Mouse (Mus musculus) kidney, adult 2 months (tissue): ENCODE data around the gene Snx14. TPM values are rescaled to one million over a fixed set of nuclear protein-coding genes. Genes with fewer than 3 reads are reported as not detected.

ENCODE experiments used
- DNase-seq: peaks from one replicate; pipeline ENCODE4 v3.0.0; 2021
- H3K27ac ChIP-seq: fragments of 200-500 bp; 2 replicates; pipeline ENCODE4 v1.5.1; 2012; ENCODE audit warnings: low read depth, low read length, control low read depth, inconsistent platforms; ENCODE audit not compliant: insufficient read depth
- H3K27me3 ChIP-seq: fragments of 200-500 bp; replicated peaks from 2 replicates; pipeline ENCODE4 v1.6.1; 2012; ENCODE audit warnings: mild to moderate bottlenecking, moderate library complexity, low read length, inconsistent platforms; ENCODE audit not compliant: control insufficient read depth, insufficient read depth
- H3K36me3 ChIP-seq: fragments of 200-500 bp; 2 replicates; pipeline ENCODE4 v1.6.1; 2012; ENCODE audit warnings: mild to moderate bottlenecking, moderate library complexity, low read length, inconsistent platforms; ENCODE audit not compliant: control insufficient read depth, insufficient read depth
- H3K4me1 ChIP-seq: fragments of 200-500 bp; 2 replicates; pipeline ENCODE4 v1.6.1; 2011; ENCODE audit warnings: low read length; ENCODE audit not compliant: control insufficient read depth, insufficient read depth
- H3K4me3 ChIP-seq: fragments of 200-500 bp; 2 replicates; pipeline ENCODE4 v1.5.1; 2011; ENCODE audit warnings: mild to moderate bottlenecking, low read depth, low read length, control low read depth; ENCODE audit not compliant: insufficient read depth
- CTCF ChIP-seq: fragments of 200-500 bp; conservative IDR thresholded peaks from 2 replicates; pipeline ENCODE4 v1.5.1; 2011; ENCODE audit warnings: low read depth, mild to moderate bottlenecking, control low read depth, low read length, moderate library complexity, mixed read lengths; ENCODE audit not compliant: insufficient read depth, insufficient read length
- POLR2A ChIP-seq: fragments of 200-500 bp; IDR thresholded peaks from one replicate; pipeline ENCODE4 v1.6.1; 2011; ENCODE audit warnings: low read depth, low read length, control low read depth
- WGBS: fragments of 180-500 bp; shearing (Covaris S2); methylation state at CpG from one replicate; pipeline ENCODE4 v1.1.7; 2018; 5-methylcytosine and 5-hydroxymethylcytosine counted together
- polyA plus RNA-seq: library from polyadenylated mRNA; depleted of rRNA; stranded (reverse); fragments of >200 nt; gene quantifications from 2 replicates; pipeline ENCODE4 v1.2.3, GENCODE M21; 2012

Gene Snx14
- polyA plus RNA-seq, 1 experiment: 15.8 TPM

DNA sequence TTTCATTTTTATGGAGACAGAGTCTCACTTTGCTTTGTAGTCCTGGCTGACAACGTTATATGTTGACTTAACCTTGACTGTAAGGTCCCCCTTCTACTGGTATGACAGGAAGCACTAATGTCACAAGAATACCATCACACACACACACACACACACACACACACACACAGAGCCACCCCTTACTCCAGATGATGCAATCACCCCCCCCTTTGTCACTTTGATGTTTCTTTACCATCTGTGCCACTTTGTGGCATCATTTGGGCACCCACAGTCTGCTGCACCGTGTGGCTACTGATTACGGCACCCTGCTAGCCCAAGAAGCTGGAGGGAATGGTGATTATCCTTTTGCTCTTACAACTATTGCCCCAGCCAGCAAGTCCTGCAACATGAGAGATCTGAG is 81.6 kb downstream of the Snx14 start:
- no peak for DNase-seq
- WGBS: 37% methylated on average over 3 of the region's 3 CpGs
- Histone ChIP-seq H3K27ac (no peak overlapping the region), H3K27me3 (no peaks in the 10 kb centered on the region), H3K36me3 (no peaks in the 10 kb centered on the region; the same call in 1 of the 2 replicates), H3K4me3 (no peak overlapping the region), H3K4me1 (no peaks in the 10 kb centered on the region)
- TF ChIP-seq CTCF: no peak
- TF ChIP-seq POLR2A: no peak

DNA sequence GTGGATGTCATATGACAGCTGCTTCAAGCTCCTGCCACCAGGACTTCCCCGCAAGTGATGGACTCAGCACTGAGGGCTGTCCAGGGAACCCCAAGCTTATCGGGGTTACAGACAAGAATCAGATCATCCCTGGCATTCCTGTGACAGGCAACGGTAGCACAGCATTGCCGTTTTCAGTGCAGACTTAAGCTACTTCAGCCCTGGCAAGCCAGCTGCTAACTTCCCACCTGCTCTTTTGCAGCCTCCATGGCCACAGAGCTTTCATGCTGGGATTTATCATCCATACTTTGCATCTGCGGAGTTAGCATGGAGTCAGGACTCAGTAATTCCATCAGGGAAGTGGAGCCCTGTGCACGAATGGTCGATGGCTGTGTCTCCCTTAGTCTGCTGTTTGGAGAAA is 85.3 kb downstream of the Snx14 start:
- no peak overlapping the region for H3K4me3 ChIP-seq
- TF ChIP-seq CTCF (no peak), POLR2A (no peak)
- H3K27me3 ChIP-seq: no peaks in the 10 kb centered on the region
- WGBS: 92% methylated on average over 7 of the region's 7 CpGs
- no peaks in the 10 kb centered on the region for H3K4me1 ChIP-seq
- no peak for DNase-seq
- H3K27ac ChIP-seq: no peak overlapping the region
- no peaks in the 10 kb centered on the region; the same call in 1 of the 2 replicates for H3K36me3 ChIP-seq

DNA sequence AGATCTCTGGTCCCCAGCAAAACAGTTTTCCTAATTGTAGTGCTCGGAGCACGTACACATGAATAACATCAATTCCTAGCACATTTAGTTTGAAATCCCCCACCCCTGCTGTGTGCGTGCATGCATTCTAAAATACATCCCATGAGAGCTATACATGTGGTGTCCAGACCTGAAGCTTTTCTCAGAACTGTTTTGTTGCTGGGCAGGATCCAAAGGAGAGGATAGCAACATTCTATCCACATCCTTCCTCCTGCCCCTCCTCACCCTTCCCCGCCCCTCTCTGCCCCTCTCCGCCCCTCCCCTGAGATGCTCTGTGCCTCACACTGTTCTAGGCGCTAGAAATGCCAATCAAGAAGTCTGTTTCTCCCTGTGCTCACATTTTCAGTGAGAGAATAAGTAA is 86.0 kb downstream of the Snx14 start:
- Histone ChIP-seq H3K4me1 (no peaks in the 10 kb centered on the region), H3K36me3 (no peaks in the 10 kb centered on the region; the same call in 1 of the 2 replicates), H3K4me3 (no peak overlapping the region), H3K27ac (no peak overlapping the region), H3K27me3 (no peaks in the 10 kb centered on the region)
- WGBS: 74% methylated on average over 6 of the region's 6 CpGs
- TF ChIP-seq CTCF (no peak), POLR2A (no peak)
- no peak for DNase-seq

DNA sequence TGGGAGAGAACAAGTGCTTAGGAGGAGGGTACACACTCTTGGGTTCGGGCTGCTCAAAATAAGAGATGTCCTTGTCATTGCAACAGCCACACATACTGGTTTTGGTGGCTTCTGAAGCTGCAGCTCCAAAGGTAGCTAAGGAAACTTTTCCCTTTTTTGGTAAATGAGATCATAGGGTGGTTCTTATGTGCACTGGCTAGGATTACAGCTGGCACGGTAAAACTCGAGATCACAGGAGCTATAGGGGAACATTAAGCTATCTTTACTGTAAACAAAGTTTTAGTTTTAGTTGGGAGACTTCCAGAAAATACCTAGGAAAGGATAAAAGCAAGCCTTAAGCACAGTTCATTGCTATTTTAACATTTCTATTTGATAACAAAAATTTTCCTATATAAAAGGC is 87.6 kb downstream of the Snx14 start:
- no peak for DNase-seq

DNA sequence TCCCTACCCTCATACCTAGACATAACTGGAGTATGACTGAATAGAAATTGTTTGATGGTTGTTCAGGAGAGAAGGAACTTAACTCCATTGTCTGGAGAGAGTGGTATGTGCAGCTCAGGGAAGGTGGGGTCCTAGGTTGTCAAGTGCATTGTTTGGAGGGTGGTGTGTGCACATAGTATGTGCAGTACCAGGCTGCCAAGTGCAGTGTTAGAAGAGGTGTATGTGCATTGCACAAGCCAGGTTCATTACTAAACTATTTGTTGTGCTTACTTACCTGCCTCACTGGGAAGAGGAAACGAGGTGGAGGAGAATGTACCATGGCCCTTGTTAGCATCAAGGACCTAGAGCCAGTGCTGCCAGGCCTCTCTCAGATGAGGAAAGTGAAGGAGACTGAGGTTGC is 88.4 kb downstream of the Snx14 start:
- H3K27me3 ChIP-seq: no peaks in the 10 kb centered on the region
- 74% methylated on average over 1 of the region's 1 CpGs for WGBS
- H3K4me1 ChIP-seq: no peaks in the 10 kb centered on the region
- no peak for TF ChIP-seq CTCF
- TF ChIP-seq POLR2A: no peak
- DNase-seq: no peak
- H3K27ac ChIP-seq: no peak overlapping the region
- H3K36me3 ChIP-seq: no peaks in the 10 kb centered on the region; the same call in 1 of the 2 replicates
- H3K4me3 ChIP-seq: no peak overlapping the region

More for the DNA sequence above, 87.6 kb downstream of the Snx14 start:
- 51% methylated on average over 3 of the region's 3 CpGs for WGBS
- TF ChIP-seq CTCF: no peak
- TF ChIP-seq POLR2A: no peak
- no peak overlapping the region for H3K27ac ChIP-seq
- no peaks in the 10 kb centered on the region for H3K27me3 ChIP-seq
- H3K36me3 ChIP-seq: no peaks in the 10 kb centered on the region; the same call in 1 of the 2 replicates
- H3K4me1 ChIP-seq: no peaks in the 10 kb centered on the region
- no peak overlapping the region for H3K4me3 ChIP-seq

DNA sequence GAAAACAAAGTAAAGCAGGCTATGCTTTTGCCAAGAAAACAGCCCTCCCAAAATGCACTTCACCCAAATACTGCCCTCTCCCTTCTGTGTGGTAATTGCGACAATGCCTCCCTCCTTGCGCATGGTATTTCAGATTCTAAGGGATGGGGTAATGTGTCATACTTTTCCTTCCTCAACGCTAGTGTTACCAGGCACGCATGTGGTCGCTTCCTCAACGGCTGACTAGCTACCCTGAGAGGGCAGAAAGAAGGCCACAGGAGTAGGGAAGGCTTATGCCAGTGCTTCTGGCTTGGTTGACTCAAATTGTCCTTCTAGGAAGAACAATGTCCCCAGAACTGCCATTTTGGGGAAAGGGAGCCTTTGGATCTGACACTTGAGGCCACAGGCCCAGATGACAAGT is 90.1 kb downstream of the Snx14 start:
- 80% methylated on average over 6 of the region's 6 CpGs for WGBS
- H3K4me1 ChIP-seq: no peaks in the 10 kb centered on the region
- TF ChIP-seq POLR2A (no peak), CTCF (no peak)
- H3K27ac ChIP-seq: no peak overlapping the region
- H3K4me3 ChIP-seq: no peak overlapping the region
- DNase-seq: no peak
- no peaks in the 10 kb centered on the region for H3K27me3 ChIP-seq
- H3K36me3 ChIP-seq: no peaks in the 10 kb centered on the region; the same call in 1 of the 2 replicates

DNA sequence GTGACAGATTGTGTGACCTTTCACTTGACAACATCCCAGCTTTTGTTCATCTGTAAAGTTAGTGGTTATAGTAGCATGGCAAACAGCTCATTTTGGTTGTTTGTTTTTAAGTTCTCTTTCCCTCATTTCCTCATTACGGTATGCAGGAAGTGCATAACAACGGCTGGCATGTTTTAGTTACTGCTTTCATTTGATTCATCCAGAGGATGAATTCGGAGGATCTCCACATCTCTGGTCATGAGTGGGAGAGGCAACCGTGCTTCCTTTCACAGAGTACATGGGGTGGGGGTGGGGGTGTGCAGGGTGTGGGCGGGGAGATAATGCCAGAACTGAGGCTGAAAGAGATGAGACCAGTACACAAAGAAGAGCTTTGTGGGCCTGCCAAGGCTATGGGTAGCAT is 91.9 kb downstream of the Snx14 start:
- 41% methylated on average over 5 of the region's 5 CpGs for WGBS
- no peak for TF ChIP-seq POLR2A
- no peak for TF ChIP-seq CTCF
- no peak overlapping the region for H3K27ac ChIP-seq
- H3K36me3 ChIP-seq: no peaks in the 10 kb centered on the region; the same call in 1 of the 2 replicates
- no peak for DNase-seq
- H3K4me3 ChIP-seq: no peak overlapping the region
- H3K4me1 ChIP-seq: no peaks in the 10 kb centered on the region
- H3K27me3 ChIP-seq: no peaks in the 10 kb centered on the region

DNA sequence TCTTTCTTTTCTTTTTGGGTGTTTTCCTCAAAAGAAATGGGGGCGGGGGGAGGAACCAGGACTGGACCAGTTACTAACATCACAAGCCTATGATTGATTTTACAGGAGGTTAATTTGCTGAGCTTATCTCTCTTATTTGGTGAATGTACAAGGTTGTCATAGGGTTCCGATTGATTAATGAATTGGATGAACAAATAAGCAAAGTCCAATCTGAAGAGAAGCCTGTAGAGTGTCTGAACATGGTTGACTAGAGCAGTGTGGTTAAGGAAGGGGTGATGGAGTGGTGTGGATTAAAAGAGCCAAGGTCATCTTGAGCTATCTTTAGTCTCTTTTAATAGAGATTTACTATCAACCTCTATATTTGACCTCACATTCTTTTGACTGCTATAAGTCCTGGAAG is 94.3 kb downstream of the Snx14 start:
- Histone ChIP-seq H3K27me3 (no peaks in the 10 kb centered on the region), H3K27ac (no peak overlapping the region), H3K4me3 (no peak overlapping the region), H3K4me1 (no peaks in the 10 kb centered on the region), H3K36me3 (no peaks in the 10 kb centered on the region)
- WGBS: 88% methylated on average over 2 of the region's 2 CpGs
- no peak for TF ChIP-seq POLR2A
- TF ChIP-seq CTCF: no peak
- no peak for DNase-seq
